Mouse (Mus musculus): ENCODE results near the gene Ap2b1. TPM values are rescaled to one million over a fixed set of nuclear protein-coding genes. Genes with fewer than 3 reads are reported as not detected.

The Ap2b1 gene
- polyA plus RNA-seq, 1 experiment from 2014 or later, result 117 TPM

DNA sequence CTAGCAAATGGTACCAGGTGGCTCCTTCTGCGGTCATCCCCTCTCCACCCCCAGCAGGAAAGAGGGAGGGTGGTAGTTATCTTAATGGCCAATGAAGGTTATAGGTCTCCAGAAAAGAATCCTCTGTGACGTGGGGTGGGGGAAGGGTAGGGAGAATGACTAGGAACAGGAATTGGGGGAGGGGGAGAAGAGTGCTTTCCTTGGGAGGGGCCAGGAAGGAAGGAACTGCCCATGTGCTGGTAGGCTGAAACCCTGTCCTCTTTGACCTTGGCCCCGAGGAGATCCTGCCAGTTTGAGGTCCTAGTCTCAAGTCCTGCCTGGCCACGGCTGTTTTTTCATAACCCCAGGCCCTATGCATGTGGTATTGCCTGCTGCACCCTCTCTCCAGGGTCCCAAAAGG lies 150.5 kb downstream of the Ap2b1 start:
- no peak for ATAC-seq (ENCODE audit: low FRiP score, low read depth)
- no peak overlapping the region for H3K9ac ChIP-seq
- WGBS, result 59% methylated on average over 4 of the region's 4 CpGs
- H3K4me1 ChIP-seq (replicated peaks), result peaks cover 18% of the 10 kb centered on the region
- H3K36me3 ChIP-seq, result no peaks in the 10 kb centered on the region
- no peak overlapping the region for H3K4me2 ChIP-seq
- no peak overlapping the region for H3K27ac ChIP-seq (replicated peaks)
- no peak overlapping the region for H3K4me3 ChIP-seq
- H3K27me3 ChIP-seq, result peaks cover 19% of the 10 kb centered on the region
- no peaks in the 10 kb centered on the region for H3K9me3 ChIP-seq

DNA sequence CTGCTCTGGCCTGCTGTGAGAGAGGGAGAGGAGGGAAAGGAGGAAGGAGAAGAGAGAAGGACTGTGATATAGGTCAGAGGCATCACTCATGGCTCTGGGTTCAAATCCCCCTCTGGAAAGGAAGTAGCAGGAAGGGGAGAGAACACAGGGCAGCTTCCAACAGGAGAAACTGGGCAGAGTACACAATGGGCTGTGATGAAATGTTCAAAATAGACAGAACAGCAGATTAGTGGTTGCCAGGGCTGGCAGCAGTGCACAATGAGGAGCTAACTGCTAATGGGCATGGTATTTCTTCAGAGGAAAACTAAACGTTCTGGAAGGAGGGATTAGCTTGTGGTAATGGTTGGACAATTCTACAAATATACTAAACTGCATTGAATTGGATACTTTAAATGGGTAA lies 151.7 kb downstream of the Ap2b1 start:
- Histone ChIP-seq H3K27me3 (peaks cover 7% of the 10 kb centered on the region), H3K4me2 (no peak overlapping the region), H3K4me1 (replicated peaks) (peaks cover 14% of the 10 kb centered on the region), H3K9me3 (no peaks in the 10 kb centered on the region), H3K27ac (replicated peaks) (no peak overlapping the region), H3K4me3 (no peak overlapping the region), H3K9ac (no peak overlapping the region), H3K36me3 (no peaks in the 10 kb centered on the region)
- no peak for ATAC-seq (ENCODE audit: low FRiP score, low read depth)
- WGBS, result 33% methylated on average over 1 of the region's 1 CpGs

DNA sequence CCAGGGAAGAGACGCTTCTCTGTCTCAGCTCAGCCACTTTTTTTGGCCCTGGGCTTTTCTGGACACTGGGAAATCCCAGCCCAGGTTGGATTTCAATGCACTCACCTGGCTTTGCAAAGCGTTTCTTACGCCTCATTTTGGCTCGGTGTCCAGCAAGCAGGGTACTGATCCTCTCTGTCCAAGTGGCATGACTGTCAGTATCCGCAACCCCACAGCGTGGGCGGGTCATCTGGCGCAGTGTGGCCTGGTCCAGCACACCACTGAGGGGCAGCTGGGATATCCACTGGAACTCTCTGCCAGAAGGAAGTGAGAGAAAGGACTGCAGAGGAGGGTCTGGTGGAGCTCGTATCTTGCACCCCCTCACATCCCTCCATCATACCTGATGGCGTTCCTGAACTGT lies 152.5 kb downstream of the Ap2b1 start:
- WGBS, result 88% methylated on average over 10 of the region's 10 CpGs
- Histone ChIP-seq H3K9me3 (no peaks in the 10 kb centered on the region), H3K27me3 (peaks cover 5% of the 10 kb centered on the region; the same call in 1 of the 2 replicates), H3K4me1 (replicated peaks) (peaks cover 14% of the 10 kb centered on the region), H3K4me2 (no peak overlapping the region), H3K27ac (replicated peaks) (no peak overlapping the region), H3K4me3 (no peak overlapping the region), H3K9ac (no peak overlapping the region), H3K36me3 (no peaks in the 10 kb centered on the region)
- no peak for ATAC-seq (ENCODE audit: low FRiP score, low read depth)

GRCm38 (mm10) chr11:83454548-83454947 lies 155.7 kb downstream of the Ap2b1 start:
- Histone ChIP-seq H3K9me3 (no peaks in the 10 kb centered on the region), H3K4me3 (no peak overlapping the region), H3K27me3 (no peaks in the 10 kb centered on the region), H3K4me1 (replicated peaks) (peaks cover 6% of the 10 kb centered on the region; the same call in 1 of the 2 replicates), H3K9ac (no peak overlapping the region), H3K36me3 (no peaks in the 10 kb centered on the region), H3K4me2 (no peak overlapping the region), H3K27ac (replicated peaks) (no peak overlapping the region)
- ATAC-seq (ENCODE audit: low FRiP score, low read depth), result no peak
- 32% methylated on average over 4 of the region's 4 CpGs for WGBS

Other genes with a start within 250 kb of the Ap2b1 start
- gene Slfn2, start 233.9 kb upstream of the Ap2b1 start, polyA plus RNA-seq (2015; fragmentation: Nextera tagmentation; extraction: Ambion mirVana), result 1.6 and 2.2 TPM in 2 replicates
- gene Slfn1, start 182.2 kb upstream of the Ap2b1 start, polyA plus RNA-seq (2015; fragmentation: Nextera tagmentation; extraction: Ambion mirVana), result 0.60 TPM in 1 of 2 replicates, not detected in the other
- gene Slfn4, start 123.8 kb upstream of the Ap2b1 start, polyA plus RNA-seq (2015; fragmentation: Nextera tagmentation; extraction: Ambion mirVana), result 0.39 TPM in 1 of 2 replicates, not detected in the other
- gene Slfn3, start 107.7 kb upstream of the Ap2b1 start, polyA plus RNA-seq (2015; fragmentation: Nextera tagmentation; extraction: Ambion mirVana), result 0.10 and 0.31 TPM in 2 replicates
- 0.07 and 0.09 TPM in 2 replicates for gene Slfn14, start 12.3 kb upstream of the Ap2b1 start, polyA plus RNA-seq (2015; fragmentation: Nextera tagmentation; extraction: Ambion mirVana)
- 15.6 and 15.9 TPM in 2 replicates for gene Pex12, start 3.6 kb downstream of the Ap2b1 start, polyA plus RNA-seq (2015; fragmentation: Nextera tagmentation; extraction: Ambion mirVana)
- gene Rasl10b, start 110.1 kb downstream of the Ap2b1 start, polyA plus RNA-seq (2015; fragmentation: Nextera tagmentation; extraction: Ambion mirVana), result 44.2 and 48.6 TPM in 2 replicates
- 0.41 and 0.91 TPM in 2 replicates for gene Gas2l2, start 130.4 kb downstream of the Ap2b1 start, polyA plus RNA-seq (2015; fragmentation: Nextera tagmentation; extraction: Ambion mirVana)
- gene 1700020L24Rik, start 138.7 kb downstream of the Ap2b1 start, polyA plus RNA-seq (2015; fragmentation: Nextera tagmentation; extraction: Ambion mirVana), result 0.42 and 0.78 TPM in 2 replicates
- 4.2 TPM in 2 replicates for gene Mmp28, start 164.0 kb downstream of the Ap2b1 start, polyA plus RNA-seq (2015; fragmentation: Nextera tagmentation; extraction: Ambion mirVana)
- gene Taf15, start 174.1 kb downstream of the Ap2b1 start, polyA plus RNA-seq (2015; fragmentation: Nextera tagmentation; extraction: Ambion mirVana), result 9.9 and 12.2 TPM in 2 replicates
- not detected in 2 replicates for gene Heatr9, start 223.2 kb downstream of the Ap2b1 start, polyA plus RNA-seq (2015; fragmentation: Nextera tagmentation; extraction: Ambion mirVana)
- 1.3 TPM in 1 of 2 replicates, not detected in the other for gene Ccl5, start 231.5 kb downstream of the Ap2b1 start, polyA plus RNA-seq (2015; fragmentation: Nextera tagmentation; extraction: Ambion mirVana)